Mouse (Mus musculus) midbrain, embryonic 14.5 days (tissue): ENCODE data around the gene Ska2. TPM values are rescaled to one million over a fixed set of nuclear protein-coding genes. Genes with fewer than 3 reads are reported as not detected.

ENCODE experiments used
- ATAC-seq: fragments of 200-750 bp; cut with Nextera tagmentation; 2 replicates; pipeline ENCODE4 v1.8.0; 2017; ENCODE audit warnings: moderate number of reproducible peaks, moderate library complexity; ENCODE audit not compliant: low FRiP score, low TSS enrichment
- DNase-seq: peaks from one replicate; pipeline ENCODE4 v3.0.0-alpha.2; 2015
- H3K27ac ChIP-seq: fragments of 300-500 bp; sonication (generic); replicated peaks from 2 replicates; pipeline ENCODE4 v1.5.1; 2014; ENCODE audit warnings: mild to moderate bottlenecking, low read depth, low read length, moderate library complexity
- H3K27me3 ChIP-seq: fragments of 300-500 bp; sonication (generic); 2 replicates; pipeline ENCODE4 v1.6.1; 2014; ENCODE audit warnings: low read length, control low read depth, mixed read lengths; ENCODE audit not compliant: control insufficient read depth, insufficient read depth
- H3K36me3 ChIP-seq: fragments of 300-500 bp; sonication (generic); 2 replicates; pipeline ENCODE4 v1.6.1; 2014; ENCODE audit warnings: low read length, control low read depth; ENCODE audit not compliant: control insufficient read depth, insufficient read depth
- H3K4me1 ChIP-seq: fragments of 300-500 bp; sonication (generic); 2 replicates; pipeline ENCODE4 v1.6.1; 2014; ENCODE audit warnings: mild to moderate bottlenecking, antibody characterized with exemption, low read length, control low read depth; ENCODE audit not compliant: control insufficient read depth, insufficient read depth
- H3K4me2 ChIP-seq: fragments of 300-500 bp; sonication (generic); 2 replicates; pipeline ENCODE4 v1.6.1; 2014; ENCODE audit warnings: mild to moderate bottlenecking, low read length, moderate library complexity
- H3K4me3 ChIP-seq: fragments of 300-500 bp; sonication (generic); replicated peaks from 2 replicates; pipeline ENCODE4 v1.5.1; 2014; ENCODE audit warnings: low read depth, low read length
- H3K9ac ChIP-seq: fragments of 300-500 bp; sonication (generic); replicated peaks from 2 replicates; pipeline ENCODE4 v1.6.1; 2014; ENCODE audit warnings: mild to moderate bottlenecking, low read length, moderate library complexity
- H3K9me3 ChIP-seq: fragments of 300-500 bp; sonication (generic); 2 replicates; pipeline ENCODE4 v1.6.1; 2016; ENCODE audit warnings: low read length, control low read depth, mixed read lengths; ENCODE audit not compliant: control insufficient read depth
- WGBS: fragments of 180-500 bp; shearing (Covaris S2); extraction: QIAGEN DNeasy Blood & Tissue Kit; methylation state at CpG from one replicate; pipeline ENCODE4 v1.1.7; 2014; 5-methylcytosine and 5-hydroxymethylcytosine counted together
- polyA plus RNA-seq: library from polyadenylated mRNA; unstranded; fragments of >200 nt; fragmentation: Nextera tagmentation; extraction: Ambion mirVana; gene quantifications from 2 replicates; pipeline ENCODE4 v1.2.1, GENCODE M21; 2014

Ska2 gene
- polyA plus RNA-seq, result 45.5 and 56.1 TPM in 2 replicates

GRCm38 (mm10) chr11:87108755-87109518 is at the start of gene Ska2:
Gene Ska2 (plus strand): TSS chr11:87109234.
- no peaks in the 10 kb centered on the region for H3K27me3 ChIP-seq
- peak; percentile 99 for ATAC-seq
- H3K27ac ChIP-seq, result peak within 1 kb of the TSS; percentile 86
- WGBS, result under 1% methylated on average over 40 of the region's 40 CpGs
- peak within 1 kb of the TSS; percentile 72 for H3K4me2 ChIP-seq
- peak within 1 kb of the TSS; percentile 92 for H3K4me3 ChIP-seq
- peaks cover 26% of the 10 kb centered on the region for H3K36me3 ChIP-seq
- peak within 1 kb of the TSS; percentile 91 for H3K9ac ChIP-seq
- H3K9me3 ChIP-seq, result no peaks in the 10 kb centered on the region
- DNase-seq, result peak; percentile 100
- peaks cover 14% of the 10 kb centered on the region for H3K4me1 ChIP-seq

- DNase-seq (no peak), ATAC-seq (no peak)
- Histone ChIP-seq H3K4me2 (no peak overlapping the region), H3K4me1 (no peaks in the 10 kb centered on the region), H3K9ac (no peak overlapping the region), H3K4me3 (no peak overlapping the region), H3K9me3 (no peaks in the 10 kb centered on the region), H3K27me3 (no peaks in the 10 kb centered on the region), H3K27ac (no peak overlapping the region), H3K36me3 (peaks cover 84% of the 10 kb centered on the region)
- 95% methylated on average over 2 of the region's 2 CpGs for WGBS
Observed at GRCm38 (mm10) chr11:87060410-87060809, 48.6 kb upstream of the Ska2 start.

GRCm38 (mm10) chr11:87062087-87062486 is 46.9 kb upstream of the Ska2 start:
- Histone ChIP-seq H3K4me1 (no peaks in the 10 kb centered on the region), H3K9ac (no peak overlapping the region), H3K4me2 (no peak overlapping the region), H3K4me3 (no peak overlapping the region), H3K27ac (no peak overlapping the region), H3K9me3 (no peaks in the 10 kb centered on the region), H3K27me3 (no peaks in the 10 kb centered on the region), H3K36me3 (peaks cover 75% of the 10 kb centered on the region)
- 82% methylated on average over 3 of the region's 3 CpGs for WGBS
- DNase-seq (no peak), ATAC-seq (no peak)

- peaks cover 17% of the 10 kb centered on the region for H3K36me3 ChIP-seq
- peak overlapping the region; percentile 96 for H3K27ac ChIP-seq
- H3K4me2 ChIP-seq, result peak overlapping the region; percentile 60
- ATAC-seq, result peak; percentile 78
- WGBS, result 1% methylated on average over 24 of the region's 24 CpGs
- no peaks in the 10 kb centered on the region for H3K9me3 ChIP-seq
- peak overlapping the region; percentile 70 for H3K4me3 ChIP-seq
- H3K9ac ChIP-seq, result peak overlapping the region; percentile 71
- no peaks in the 10 kb centered on the region for H3K27me3 ChIP-seq
- DNase-seq, result peak; percentile 85
- H3K4me1 ChIP-seq, result peaks cover 25% of the 10 kb centered on the region
Observed at GRCm38 (mm10) chr11:87073343-87073865, 35.6 kb upstream of the Ska2 start.

- H3K27ac ChIP-seq, result peak within 1 kb of the TSS; percentile 96
- WGBS, result under 1% methylated on average over 43 of the region's 43 CpGs
Observed at GRCm38 (mm10) chr11:87073866-87074440, 35.1 kb upstream of the Ska2 start, which contains the start of gene Gdpd1. Gene Gdpd1 (minus strand): TSS chr11:87074062.

GRCm38 (mm10) chr11:87083712-87084111 is 25.3 kb upstream of the Ska2 start:
- Histone ChIP-seq H3K27me3 (no peaks in the 10 kb centered on the region), H3K4me3 (no peak overlapping the region), H3K9ac (no peak overlapping the region), H3K27ac (no peak overlapping the region), H3K36me3 (peaks cover 51% of the 10 kb centered on the region), H3K4me1 (peaks cover 24% of the 10 kb centered on the region), H3K4me2 (peak overlapping the region; percentile 93; the same call in 1 of the 2 replicates), H3K9me3 (no peaks in the 10 kb centered on the region)
- DNase-seq (no peak), ATAC-seq (no peak)
- WGBS, result 93% methylated on average over 1 of the region's 1 CpGs

More at GRCm38 (mm10) chr11:87073866-87074440, 35.1 kb upstream of the Ska2 start, which contains the start of gene Gdpd1:
- Histone ChIP-seq H3K9ac (peak within 1 kb of the TSS; percentile 71), H3K9me3 (no peaks in the 10 kb centered on the region), H3K36me3 (peaks cover 17% of the 10 kb centered on the region), H3K4me1 (peaks cover 25% of the 10 kb centered on the region), H3K27me3 (no peaks in the 10 kb centered on the region), H3K4me3 (peak within 1 kb of the TSS; percentile 70), H3K4me2 (peak within 1 kb of the TSS; percentile 60)
- peak; percentile 95 for ATAC-seq
- peak; percentile 98 for DNase-seq

GRCm38 (mm10) chr11:87085461-87085860 is 23.6 kb upstream of the Ska2 start:
- H3K9me3 ChIP-seq, result no peaks in the 10 kb centered on the region
- 92% methylated on average over 13 of the region's 13 CpGs for whole genome bisulfite sequencing
- peak overlapping the region; percentile 93 for H3K4me2 ChIP-seq
- H3K36me3 ChIP-seq, result peaks cover 38% of the 10 kb centered on the region
- no peaks in the 10 kb centered on the region for H3K27me3 ChIP-seq
- peak overlapping the region; percentile 79 for H3K4me3 ChIP-seq
- H3K27ac ChIP-seq, result no peak overlapping the region
- no peak overlapping the region for H3K9ac ChIP-seq
- ATAC-seq, result no peak
- DNase-seq, result no peak
- peaks cover 24% of the 10 kb centered on the region for H3K4me1 ChIP-seq

GRCm38 (mm10) chr11:87086290-87086984 is 22.6 kb upstream of the Ska2 start, which contains the start of gene Smg8:
Gene Smg8 (minus strand): TSS chr11:87086774.
- under 1% methylated on average over 43 of the region's 43 CpGs for WGBS
- Histone ChIP-seq H3K36me3 (peaks cover 38% of the 10 kb centered on the region), H3K9ac (peak within 1 kb of the TSS; percentile 89), H3K27me3 (no peaks in the 10 kb centered on the region), H3K4me3 (peak within 1 kb of the TSS; percentile 79), H3K27ac (peak within 1 kb of the TSS; percentile 67; the same call in 1 of the 2 replicates), H3K9me3 (no peaks in the 10 kb centered on the region), H3K4me1 (peaks cover 24% of the 10 kb centered on the region), H3K4me2 (peak within 1 kb of the TSS; percentile 93)
- DNase-seq (peak; percentile 91), ATAC-seq (peak; percentile 63; the same call in 1 of the 2 replicates)
